Mouse (Mus musculus) stomach, embryonic 16.5 days (tissue): Measurements from ENCODE around the gene Ermap. TPM values are rescaled to one million over a fixed set of nuclear protein-coding genes. Genes with fewer than 3 reads are reported as not detected.
A peak's percentile ranks its signal among the peaks of the same experiment; 100 is the strongest.

Experiments
- ATAC-seq: fragments of 200-750 bp; cut with Nextera tagmentation; 2 replicates; pipeline ENCODE4 v1.8.0; 2017; ENCODE audit warnings: moderate number of reproducible peaks, moderate TSS enrichment; ENCODE audit not compliant: insufficient read depth, low FRiP score
- H3K27ac ChIP-seq: fragments of 300-500 bp; sonication (generic); 2 replicates; pipeline ENCODE4 v1.5.1; 2014; ENCODE audit warnings: low read length
- H3K27me3 ChIP-seq: fragments of 300-500 bp; sonication (generic); 2 replicates; pipeline ENCODE4 v1.6.1; 2014; ENCODE audit warnings: low read length, control low read depth, mixed read lengths; ENCODE audit not compliant: control insufficient read depth, insufficient read depth
- H3K36me3 ChIP-seq: fragments of 300-500 bp; sonication (generic); 2 replicates; pipeline ENCODE4 v1.6.1; 2014; ENCODE audit warnings: low read length; ENCODE audit not compliant: control insufficient read depth, insufficient read depth
- H3K4me1 ChIP-seq: fragments of 300-500 bp; sonication (generic); 2 replicates; pipeline ENCODE4 v1.6.1; 2014; ENCODE audit warnings: low read length, control low read depth, mixed read lengths; ENCODE audit not compliant: control insufficient read depth, insufficient read depth
- H3K4me2 ChIP-seq: fragments of 300-500 bp; sonication (generic); 2 replicates; pipeline ENCODE4 v1.6.1; 2014; ENCODE audit warnings: low read depth, low read length, mixed read lengths
- H3K4me3 ChIP-seq: fragments of 300-500 bp; sonication (generic); replicated peaks from 2 replicates; pipeline ENCODE4 v1.5.1; 2014; ENCODE audit warnings: mild to moderate bottlenecking, low read length
- H3K9ac ChIP-seq: fragments of 300-500 bp; sonication (generic); 2 replicates; pipeline ENCODE4 v1.6.1; 2014; ENCODE audit warnings: low read length
- H3K9me3 ChIP-seq: fragments of 300-500 bp; sonication (generic); replicated peaks from 2 replicates; pipeline ENCODE4 v1.6.1; 2016; ENCODE audit warnings: low read length, control low read depth; ENCODE audit not compliant: control insufficient read depth
- WGBS: fragments of 180-500 bp; shearing (Covaris S2); extraction: QIAGEN DNeasy Blood & Tissue Kit; methylation state at CpG from one replicate; pipeline ENCODE4 v1.1.7; 2014; 5-methylcytosine and 5-hydroxymethylcytosine counted together
- polyA plus RNA-seq: library from polyadenylated mRNA; unstranded; fragments of >200 nt; fragmentation: Nextera tagmentation; extraction: Ambion mirVana; gene quantifications from 2 replicates; pipeline ENCODE4 v1.2.1, GENCODE M21; 2015

Ermap gene
- polyA plus RNA-seq, result 13.3 and 17.0 TPM in 2 replicates

GRCm38 (mm10) chr4:119189864-119190263 lies at the start of gene Ermap:
Gene Ermap (minus strand): TSS chr4:119190011.
- Histone ChIP-seq H3K9me3 (no peaks in the 10 kb centered on the region), H3K4me1 (no peaks in the 10 kb centered on the region), H3K27me3 (no peaks in the 10 kb centered on the region), H3K4me3 (no peak within 1 kb of the TSS), H3K4me2 (no peak within 1 kb of the TSS), H3K36me3 (no peaks in the 10 kb centered on the region), H3K9ac (no peak within 1 kb of the TSS; the same call in 1 of the 2 replicates), H3K27ac (no peak within 1 kb of the TSS)
- WGBS, result 65% methylated on average over 6 of the region's 6 CpGs
- ATAC-seq, result no peak

DNA sequence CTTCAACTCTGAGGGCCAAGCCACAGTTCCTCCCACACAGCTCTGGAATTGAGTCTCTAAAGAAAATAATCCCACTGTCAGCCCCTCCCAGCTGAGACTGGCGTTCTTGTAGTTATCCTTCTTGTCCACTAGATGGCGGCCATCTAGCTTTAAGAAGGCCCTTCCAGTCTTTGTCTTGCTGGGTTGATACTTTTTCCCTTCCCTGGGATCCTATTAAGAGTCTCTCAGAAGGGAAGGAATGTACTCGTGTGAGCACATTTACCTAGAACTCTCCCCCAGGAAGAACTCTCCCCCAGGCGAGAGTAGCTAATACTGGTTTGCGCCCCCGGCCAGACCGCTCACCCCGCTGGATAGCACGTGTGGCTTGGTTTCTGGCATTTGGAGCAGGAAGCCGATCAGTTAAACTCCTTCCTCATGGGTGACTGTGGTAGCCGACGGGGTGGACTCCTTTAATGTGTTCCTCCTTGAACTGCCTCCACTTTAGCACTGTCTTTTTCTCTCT lies 49.4 kb upstream of the Ermap start:
- ATAC-seq, result peak; percentile 67; the same call in 1 of the 2 replicates
- no peaks in the 10 kb centered on the region for H3K27me3 ChIP-seq
- 32% methylated on average over 12 of the region's 12 CpGs for WGBS
- peaks cover 13% of the 10 kb centered on the region; the same call in 1 of the 2 replicates for H3K4me1 ChIP-seq
- peak overlapping the region; percentile 11 for H3K4me3 ChIP-seq
- H3K27ac ChIP-seq, result peak overlapping the region; percentile 49
- H3K36me3 ChIP-seq, result no peaks in the 10 kb centered on the region
- peak overlapping the region; percentile 67 for H3K9ac ChIP-seq
- H3K9me3 ChIP-seq, result no peaks in the 10 kb centered on the region
- peak overlapping the region; percentile 36; the same call in 1 of the 2 replicates for H3K4me2 ChIP-seq

DNA sequence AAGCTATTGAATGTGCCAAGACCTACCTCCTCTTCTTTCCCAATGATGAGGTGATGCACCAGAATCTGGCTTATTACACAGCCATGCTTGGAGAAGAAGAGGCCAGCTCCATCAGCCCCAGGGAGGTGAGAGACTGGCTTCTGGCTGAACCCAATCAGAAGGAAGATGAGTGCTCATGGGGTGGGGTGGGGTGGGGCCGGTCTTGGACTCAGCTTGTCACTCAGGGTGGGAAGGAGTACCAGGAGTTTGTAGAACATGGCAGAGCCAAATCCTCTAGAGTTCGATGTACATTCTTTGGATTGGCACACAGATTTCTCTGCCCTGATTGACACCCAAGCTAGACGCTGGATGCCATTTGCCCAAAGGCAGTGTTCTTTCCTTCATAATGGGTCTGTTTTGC lies 48.9 kb upstream of the Ermap start:
- 68% methylated on average over 3 of the region's 3 CpGs for WGBS
- Histone ChIP-seq H3K4me1 (peaks cover 13% of the 10 kb centered on the region; the same call in 1 of the 2 replicates), H3K9me3 (no peaks in the 10 kb centered on the region), H3K27me3 (no peaks in the 10 kb centered on the region), H3K4me3 (no peak overlapping the region), H3K9ac (no peak overlapping the region), H3K27ac (peak overlapping the region; percentile 49; the same call in 1 of the 2 replicates), H3K36me3 (no peaks in the 10 kb centered on the region), H3K4me2 (no peak overlapping the region)
- no peak for ATAC-seq

- H3K4me1 ChIP-seq, result peaks cover 12% of the 10 kb centered on the region; the same call in 1 of the 2 replicates
- H3K9me3 ChIP-seq, result no peaks in the 10 kb centered on the region
- peak overlapping the region; percentile 80; the same call in 1 of the 2 replicates for H3K9ac ChIP-seq
- H3K4me2 ChIP-seq, result peak overlapping the region; percentile 69
- no peaks in the 10 kb centered on the region for H3K36me3 ChIP-seq
- peak overlapping the region; percentile 76; the same call in 1 of the 2 replicates for H3K27ac ChIP-seq
- peak overlapping the region; percentile 87 for H3K4me3 ChIP-seq
- no peak for ATAC-seq
- 71% methylated on average over 3 of the region's 3 CpGs for WGBS
- no peaks in the 10 kb centered on the region for H3K27me3 ChIP-seq
Observed at GRCm38 (mm10) chr4:119234348-119234747, 44.5 kb upstream of the Ermap start.

GRCm38 (mm10) chr4:119233256-119233901 lies 43.6 kb upstream of the Ermap start:
- Histone ChIP-seq H3K9me3 (no peaks in the 10 kb centered on the region), H3K27me3 (no peaks in the 10 kb centered on the region), H3K36me3 (no peaks in the 10 kb centered on the region), H3K27ac (peak overlapping the region; percentile 76), H3K4me3 (peak overlapping the region; percentile 87), H3K9ac (peak overlapping the region; percentile 80), H3K4me2 (peak overlapping the region; percentile 69), H3K4me1 (peaks cover 11% of the 10 kb centered on the region; the same call in 1 of the 2 replicates)
- peak; percentile 39 for ATAC-seq
- WGBS, result under 1% methylated on average over 36 of the region's 36 CpGs

GRCm38 (mm10) chr4:119232410-119233255 lies 42.8 kb upstream of the Ermap start, which contains the start of the genes AU022252 and P3h1:
Gene AU022252 (minus strand): TSS chr4:119232712.
Gene P3h1 (plus strand): TSS chr4:119232915.
- WGBS, result under 1% methylated on average over 71 of the region's 71 CpGs
- Histone ChIP-seq H3K27me3 (no peaks in the 10 kb centered on the region), H3K36me3 (no peaks in the 10 kb centered on the region), H3K27ac (peak within 1 kb of the TSS; percentile 76), H3K4me2 (peak within 1 kb of the TSS; percentile 69), H3K4me1 (peaks cover 11% of the 10 kb centered on the region; the same call in 1 of the 2 replicates), H3K9ac (peak within 1 kb of the TSS; percentile 88), H3K4me3 (peak within 1 kb of the TSS; percentile 87), H3K9me3 (no peaks in the 10 kb centered on the region)
- peak; percentile 98 for ATAC-seq

- Histone ChIP-seq H3K36me3 (peaks cover 12% of the 10 kb centered on the region; the same call in 1 of the 2 replicates), H3K27me3 (no peaks in the 10 kb centered on the region), H3K9me3 (no peaks in the 10 kb centered on the region), H3K4me1 (peaks cover 2% of the 10 kb centered on the region; the same call in 1 of the 2 replicates), H3K4me3 (no peak overlapping the region), H3K4me2 (no peak overlapping the region), H3K27ac (no peak overlapping the region), H3K9ac (no peak overlapping the region)
- no peak for ATAC-seq
- 93% methylated on average over 11 of the region's 11 CpGs for WGBS
Observed at GRCm38 (mm10) chr4:119226751-119227150, 36.9 kb upstream of the Ermap start.

- H3K4me2 ChIP-seq, result no peak overlapping the region
- H3K9me3 ChIP-seq, result no peaks in the 10 kb centered on the region
- no peak overlapping the region for H3K9ac ChIP-seq
- no peak for ATAC-seq
- H3K27ac ChIP-seq, result no peak overlapping the region
- H3K4me3 ChIP-seq, result no peak overlapping the region
- peaks cover 12% of the 10 kb centered on the region; the same call in 1 of the 2 replicates for H3K36me3 ChIP-seq
- no peaks in the 10 kb centered on the region for H3K27me3 ChIP-seq
- WGBS, result 86% methylated on average over 9 of the region's 9 CpGs
- H3K4me1 ChIP-seq, result no peaks in the 10 kb centered on the region
Observed at GRCm38 (mm10) chr4:119225719-119226118, 35.9 kb upstream of the Ermap start.
